Mouse (Mus musculus) small intestine, adult 2 months (tissue): ENCODE measurements around the gene Tmem147. TPM values are rescaled to one million over a fixed set of nuclear protein-coding genes. Genes with fewer than 3 reads are reported as not detected.

Experiments
- H3K27ac ChIP-seq: fragments of 200-500 bp; 2 replicates; pipeline ENCODE4 v1.5.1; 2012; ENCODE audit warnings: low read depth, low read length, control low read depth, inconsistent platforms; ENCODE audit not compliant: insufficient read depth
- H3K27me3 ChIP-seq: fragments of 200-500 bp; 2 replicates; pipeline ENCODE4 v1.6.1; 2012; ENCODE audit warnings: mild to moderate bottlenecking, moderate library complexity, low read length, inconsistent platforms; ENCODE audit not compliant: control insufficient read depth, insufficient read depth
- H3K36me3 ChIP-seq: fragments of 200-500 bp; 2 replicates; pipeline ENCODE4 v1.6.1; 2012; ENCODE audit warnings: mild to moderate bottlenecking, low read length, control low read depth, inconsistent platforms; ENCODE audit not compliant: control insufficient read depth, insufficient read depth
- H3K4me1 ChIP-seq: fragments of 200-500 bp; 2 replicates; pipeline ENCODE4 v1.6.1; 2012; ENCODE audit warnings: low read length, inconsistent platforms, mixed read lengths; ENCODE audit not compliant: control insufficient read depth, insufficient read depth, insufficient read length
- H3K4me3 ChIP-seq: fragments of 200-500 bp; 2 replicates; pipeline ENCODE4 v1.5.1; 2012; ENCODE audit warnings: low read depth, mild to moderate bottlenecking, control low read depth, inconsistent platforms, low read length, moderate library complexity
- CTCF ChIP-seq: fragments of 200-500 bp; IDR thresholded peaks from 2 replicates; pipeline ENCODE4 v1.5.1; 2012; ENCODE audit warnings: low read depth, mild to moderate bottlenecking, control low read depth, inconsistent platforms, low read length, moderate library complexity, mixed read lengths; ENCODE audit not compliant: insufficient replicate concordance, insufficient read length; ENCODE audit errors: extremely low read depth
- POLR2A ChIP-seq: fragments of 200-500 bp; IDR thresholded peaks from 2 replicates; pipeline ENCODE4 v1.6.1; 2012; ENCODE audit warnings: low read depth, mild to moderate bottlenecking, control low read depth, inconsistent platforms, low read length, moderate library complexity
- WGBS: fragments of 180-500 bp; shearing (Covaris S2); methylation state at CpG from one replicate; pipeline ENCODE4 v1.1.7; 2018; 5-methylcytosine and 5-hydroxymethylcytosine counted together
- polyA plus RNA-seq: library from polyadenylated mRNA; depleted of rRNA; stranded (reverse); fragments of >200 nt; gene quantifications from 2 replicates; pipeline ENCODE4 v1.2.3, GENCODE M21; 2012

The Tmem147 gene
- polyA plus RNA-seq, 1 experiment: 181 TPM

- 35% methylated on average over 6 of the region's 6 CpGs for WGBS
- no peak overlapping the region for H3K27ac ChIP-seq
- H3K4me3 ChIP-seq: peak overlapping the region; percentile 33
Measured at GRCm38 (mm10) chr7:30728214-30728613, 1.1 kb downstream of the Tmem147 start.

GRCm38 (mm10) chr7:30723274-30723953 is 5.9 kb downstream of the Tmem147 start:
- Histone ChIP-seq H3K27me3 (no peaks in the 10 kb centered on the region), H3K27ac (no peak overlapping the region), H3K36me3 (no peaks in the 10 kb centered on the region; the same call in 1 of the 2 replicates), H3K4me1 (peaks cover 12% of the 10 kb centered on the region), H3K4me3 (no peak overlapping the region)
- WGBS: 57% methylated on average over 6 of the region's 6 CpGs
- no peak for TF ChIP-seq CTCF
- TF ChIP-seq POLR2A: no peak

More at GRCm38 (mm10) chr7:30728214-30728613, 1.1 kb downstream of the Tmem147 start:
- Histone ChIP-seq H3K36me3 (no peaks in the 10 kb centered on the region; the same call in 1 of the 2 replicates), H3K27me3 (no peaks in the 10 kb centered on the region), H3K4me1 (peaks cover 17% of the 10 kb centered on the region)
- TF ChIP-seq CTCF: no peak
- TF ChIP-seq POLR2A: no peak

- H3K4me3 ChIP-seq: no peak overlapping the region
- H3K27ac ChIP-seq: no peak overlapping the region
- 91% methylated on average over 7 of the region's 7 CpGs for WGBS
- no peaks in the 10 kb centered on the region for H3K36me3 ChIP-seq
- TF ChIP-seq POLR2A (no peak), CTCF (no peak)
- peaks cover 18% of the 10 kb centered on the region for H3K4me1 ChIP-seq
- no peaks in the 10 kb centered on the region for H3K27me3 ChIP-seq
Measured at GRCm38 (mm10) chr7:30721286-30721685, 8.1 kb downstream of the Tmem147 start.

- Histone ChIP-seq H3K36me3 (no peaks in the 10 kb centered on the region), H3K27ac (no peak overlapping the region), H3K4me1 (peaks cover 12% of the 10 kb centered on the region), H3K4me3 (no peak overlapping the region), H3K27me3 (no peaks in the 10 kb centered on the region)
- 92% methylated on average over 5 of the region's 5 CpGs for WGBS
- no peak for TF ChIP-seq POLR2A
- no peak for TF ChIP-seq CTCF
Measured at GRCm38 (mm10) chr7:30719669-30720068, 9.7 kb downstream of the Tmem147 start.

GRCm38 (mm10) chr7:30717716-30718046 is 11.7 kb downstream of the Tmem147 start:
- Histone ChIP-seq H3K27me3 (no peaks in the 10 kb centered on the region), H3K4me1 (peaks cover 10% of the 10 kb centered on the region), H3K36me3 (no peaks in the 10 kb centered on the region), H3K27ac (no peak overlapping the region), H3K4me3 (peak overlapping the region; percentile 56)
- TF ChIP-seq CTCF (no peak), POLR2A (no peak)
- 16% methylated on average over 14 of the region's 14 CpGs for WGBS

- TF ChIP-seq POLR2A (no peak), CTCF (no peak)
- Histone ChIP-seq H3K4me1 (peaks cover 10% of the 10 kb centered on the region), H3K36me3 (no peaks in the 10 kb centered on the region), H3K27me3 (no peaks in the 10 kb centered on the region), H3K27ac (no peak overlapping the region), H3K4me3 (peak overlapping the region; percentile 56)
- 3% methylated on average over 43 of the region's 43 CpGs for WGBS
Measured at GRCm38 (mm10) chr7:30717006-30717715, 12.2 kb downstream of the Tmem147 start.

- WGBS: 89% methylated on average over 3 of the region's 3 CpGs
- no peak within 1 kb of the TSS for H3K4me3 ChIP-seq
- H3K4me1 ChIP-seq: peaks cover 13% of the 10 kb centered on the region
- no peak for TF ChIP-seq CTCF
- TF ChIP-seq POLR2A: no peak
- no peaks in the 10 kb centered on the region for H3K36me3 ChIP-seq
- no peak within 1 kb of the TSS for H3K27ac ChIP-seq
- H3K27me3 ChIP-seq: no peaks in the 10 kb centered on the region
Measured at GRCm38 (mm10) chr7:30711942-30712341, 17.4 kb downstream of the Tmem147 start, which contains the start of gene Atp4a. Gene Atp4a (plus strand): TSS chr7:30712209.
